Mouse (Mus musculus): Measurements from ENCODE around the gene Lama5. TPM values are rescaled to one million over a fixed set of nuclear protein-coding genes. Genes with fewer than 3 reads are reported as not detected.

Gene Lama5
- polyA plus RNA-seq, 1 experiment from 2014 or later = 85.3 TPM

GRCm38 (mm10) chr2:180270537-180271255 is 45.0 kb upstream of the Lama5 start:
- Histone ChIP-seq H3K36me3 (ENCODE audit: insufficient read depth, low read length) (no peaks in the 10 kb centered on the region), H3K27me3 (replicated peaks; ENCODE audit: insufficient read depth, low read length) (no peaks in the 10 kb centered on the region), H3K4me3 (ENCODE audit: low read depth, low read length) (no peak overlapping the region), H3K4me2 (replicated peaks; ENCODE audit: low read depth, low read length) (no peak overlapping the region), H3K9me3 (ENCODE audit: low read length) (no peaks in the 10 kb centered on the region), H3K27ac (ENCODE audit: low read length) (peak overlapping the region; percentile 43; the same call in 1 of the 2 replicates), H3K4me1 (ENCODE audit: insufficient read depth, low read depth, low read length) (peaks cover 14% of the 10 kb centered on the region; the same call in 1 of the 2 replicates), H3K9ac (replicated peaks; ENCODE audit: low read depth) (no peak overlapping the region)
- WGBS = 53% methylated on average over 7 of the region's 7 CpGs
- peak; percentile 54 for TF ChIP-seq EP300 (IDR thresholded peaks at IDR 0.05)
- no peak for TF ChIP-seq CTCF (IDR thresholded peaks at IDR 0.05)
- peak; percentile 20 for ATAC-seq
- peak; percentile 76 for DNase-seq (ENCODE audit: low spot score)

- Histone ChIP-seq H3K4me2 (replicated peaks; ENCODE audit: low read depth, low read length) (no peak overlapping the region), H3K27ac (ENCODE audit: low read length) (no peak overlapping the region), H3K4me3 (ENCODE audit: low read depth, low read length) (no peak overlapping the region), H3K36me3 (ENCODE audit: insufficient read depth, low read length) (no peaks in the 10 kb centered on the region), H3K9me3 (ENCODE audit: low read length) (no peaks in the 10 kb centered on the region), H3K9ac (replicated peaks; ENCODE audit: low read depth) (no peak overlapping the region), H3K4me1 (ENCODE audit: insufficient read depth, low read depth, low read length) (peaks cover 14% of the 10 kb centered on the region; the same call in 1 of the 2 replicates), H3K27me3 (replicated peaks; ENCODE audit: insufficient read depth, low read length) (no peaks in the 10 kb centered on the region)
- DNase-seq (ENCODE audit: low spot score) (no peak), ATAC-seq (no peak)
- WGBS = 92% methylated on average over 10 of the region's 10 CpGs
- TF ChIP-seq CTCF (IDR thresholded peaks at IDR 0.05) = no peak
- no peak for TF ChIP-seq EP300 (IDR thresholded peaks at IDR 0.05)
Measured at GRCm38 (mm10) chr2:180269329-180269728, 43.7 kb upstream of the Lama5 start.

- H3K27me3 ChIP-seq (replicated peaks; ENCODE audit: insufficient read depth, low read length) = no peaks in the 10 kb centered on the region
- no peak overlapping the region for H3K4me3 ChIP-seq (ENCODE audit: low read depth, low read length)
- peaks cover 9% of the 10 kb centered on the region; the same call in 1 of the 2 replicates for H3K4me1 ChIP-seq (ENCODE audit: insufficient read depth, low read depth, low read length)
- no peaks in the 10 kb centered on the region for H3K9me3 ChIP-seq (ENCODE audit: low read length)
- H3K4me2 ChIP-seq (replicated peaks; ENCODE audit: low read depth, low read length) = no peak overlapping the region
- DNase-seq (ENCODE audit: low spot score) (no peak), ATAC-seq (no peak)
- 66% methylated on average over 2 of the region's 2 CpGs for WGBS
- H3K27ac ChIP-seq (ENCODE audit: low read length) = no peak overlapping the region
- TF ChIP-seq EP300 (IDR thresholded peaks at IDR 0.05) (no peak), CTCF (IDR thresholded peaks at IDR 0.05) (no peak)
- no peak overlapping the region for H3K9ac ChIP-seq (replicated peaks; ENCODE audit: low read depth)
- peaks cover 12% of the 10 kb centered on the region for H3K36me3 ChIP-seq (ENCODE audit: insufficient read depth, low read length)
Measured at GRCm38 (mm10) chr2:180267955-180268354, 42.3 kb upstream of the Lama5 start.

- TF ChIP-seq CTCF (IDR thresholded peaks at IDR 0.05) (no peak), EP300 (IDR thresholded peaks at IDR 0.05) (no peak)
- Histone ChIP-seq H3K9ac (replicated peaks; ENCODE audit: low read depth) (no peak overlapping the region), H3K4me3 (ENCODE audit: low read depth, low read length) (no peak overlapping the region), H3K27ac (ENCODE audit: low read length) (peak overlapping the region; percentile 62), H3K9me3 (ENCODE audit: low read length) (no peaks in the 10 kb centered on the region), H3K36me3 (ENCODE audit: insufficient read depth, low read length) (peaks cover 23% of the 10 kb centered on the region), H3K4me1 (ENCODE audit: insufficient read depth, low read depth, low read length) (peaks cover 1% of the 10 kb centered on the region; the same call in 1 of the 2 replicates), H3K27me3 (replicated peaks; ENCODE audit: insufficient read depth, low read length) (no peaks in the 10 kb centered on the region), H3K4me2 (replicated peaks; ENCODE audit: low read depth, low read length) (no peak overlapping the region)
- 73% methylated on average over 10 of the region's 10 CpGs for WGBS
- ATAC-seq = peak; percentile 14; the same call in 1 of the 2 replicates
- no peak for DNase-seq (ENCODE audit: low spot score)
Measured at GRCm38 (mm10) chr2:180262891-180263290, 37.2 kb upstream of the Lama5 start.

GRCm38 (mm10) chr2:180262441-180262840 is 36.8 kb upstream of the Lama5 start:
- Histone ChIP-seq H3K27me3 (replicated peaks; ENCODE audit: insufficient read depth, low read length) (no peaks in the 10 kb centered on the region), H3K27ac (ENCODE audit: low read length) (peak overlapping the region; percentile 62), H3K9ac (replicated peaks; ENCODE audit: low read depth) (no peak overlapping the region), H3K9me3 (ENCODE audit: low read length) (no peaks in the 10 kb centered on the region), H3K4me2 (replicated peaks; ENCODE audit: low read depth, low read length) (no peak overlapping the region), H3K36me3 (ENCODE audit: insufficient read depth, low read length) (peaks cover 23% of the 10 kb centered on the region), H3K4me1 (ENCODE audit: insufficient read depth, low read depth, low read length) (peaks cover 4% of the 10 kb centered on the region; the same call in 1 of the 2 replicates), H3K4me3 (ENCODE audit: low read depth, low read length) (no peak overlapping the region)
- TF ChIP-seq CTCF (IDR thresholded peaks at IDR 0.05) (no peak), EP300 (IDR thresholded peaks at IDR 0.05) (peak; percentile 79)
- WGBS = 59% methylated on average over 3 of the region's 3 CpGs
- ATAC-seq (peak; percentile 75), DNase-seq (ENCODE audit: low spot score) (peak; percentile 54)

GRCm38 (mm10) chr2:180261901-180262300 is 36.2 kb upstream of the Lama5 start:
- no peak overlapping the region for H3K9ac ChIP-seq (replicated peaks; ENCODE audit: low read depth)
- H3K4me1 ChIP-seq (ENCODE audit: insufficient read depth, low read depth, low read length) = peaks cover 4% of the 10 kb centered on the region; the same call in 1 of the 2 replicates
- H3K36me3 ChIP-seq (ENCODE audit: insufficient read depth, low read length) = peaks cover 23% of the 10 kb centered on the region
- H3K4me3 ChIP-seq (ENCODE audit: low read depth, low read length) = no peak overlapping the region
- no peaks in the 10 kb centered on the region for H3K9me3 ChIP-seq (ENCODE audit: low read length)
- WGBS = 77% methylated on average over 7 of the region's 7 CpGs
- no peaks in the 10 kb centered on the region for H3K27me3 ChIP-seq (replicated peaks; ENCODE audit: insufficient read depth, low read length)
- TF ChIP-seq CTCF (IDR thresholded peaks at IDR 0.05) (no peak), EP300 (IDR thresholded peaks at IDR 0.05) (no peak)
- peak overlapping the region; percentile 47; the same call in 1 of the 2 replicates for H3K27ac ChIP-seq (ENCODE audit: low read length)
- ATAC-seq (no peak), DNase-seq (ENCODE audit: low spot score) (no peak)
- H3K4me2 ChIP-seq (replicated peaks; ENCODE audit: low read depth, low read length) = no peak overlapping the region
